Mouse (Mus musculus): ENCODE measurements around the gene Stk33. TPM values are rescaled to one million over a fixed set of nuclear protein-coding genes. Genes with fewer than 3 reads are reported as not detected.
A peak's percentile ranks its signal among the peaks of the same experiment; 100 is the strongest.

Stk33 gene
- polyA plus RNA-seq, 1 experiment from 2014 or later: 0.56 TPM

DNA sequence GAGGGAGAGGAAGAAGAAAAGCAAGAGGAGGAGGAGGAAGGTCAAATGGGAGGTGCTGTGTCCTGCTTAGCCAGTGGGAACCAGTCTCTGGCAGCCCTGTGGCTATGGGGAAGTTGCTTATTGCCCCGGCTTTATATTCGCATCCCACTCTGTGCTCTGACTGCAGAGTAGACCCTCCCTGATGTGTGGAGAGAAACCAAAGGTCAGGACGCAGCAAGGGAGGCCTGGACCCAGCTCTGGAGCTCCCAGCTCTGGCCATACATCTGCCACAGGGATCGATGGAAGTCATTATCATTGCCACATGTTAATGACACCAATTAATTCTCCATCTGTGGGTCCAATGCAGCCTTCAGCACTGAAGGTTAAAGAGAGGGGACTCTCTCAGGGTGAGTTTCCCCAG, 171.5 kb downstream of the Stk33 start:
- Histone ChIP-seq H3K27me3 (ENCODE audit: low read depth, poor library complexity, severe bottlenecking) (peaks cover 9% of the 10 kb centered on the region; the same call in 1 of the 2 replicates), H3K4me1 (peaks cover 17% of the 10 kb centered on the region), H3K27ac (no peak overlapping the region), H3K36me3 (no peaks in the 10 kb centered on the region), H3K4me3 (no peak overlapping the region), H3K9me3 (replicated peaks) (no peaks in the 10 kb centered on the region)
- WGBS: 43% methylated on average over 4 of the region's 4 CpGs
- DNase-seq (ENCODE audit: low spot score): no peak

GRCm38 (mm10) chr7:109266181-109266580, 172.7 kb downstream of the Stk33 start:
- no peak for DNase-seq (ENCODE audit: low spot score)
- 43% methylated on average over 1 of the region's 1 CpGs for WGBS
- Histone ChIP-seq H3K27me3 (ENCODE audit: low read depth, poor library complexity, severe bottlenecking) (peaks cover 9% of the 10 kb centered on the region; the same call in 1 of the 2 replicates), H3K4me1 (peaks cover 17% of the 10 kb centered on the region), H3K36me3 (no peaks in the 10 kb centered on the region), H3K4me3 (no peak overlapping the region), H3K27ac (no peak overlapping the region), H3K9me3 (replicated peaks) (no peaks in the 10 kb centered on the region)

DNA sequence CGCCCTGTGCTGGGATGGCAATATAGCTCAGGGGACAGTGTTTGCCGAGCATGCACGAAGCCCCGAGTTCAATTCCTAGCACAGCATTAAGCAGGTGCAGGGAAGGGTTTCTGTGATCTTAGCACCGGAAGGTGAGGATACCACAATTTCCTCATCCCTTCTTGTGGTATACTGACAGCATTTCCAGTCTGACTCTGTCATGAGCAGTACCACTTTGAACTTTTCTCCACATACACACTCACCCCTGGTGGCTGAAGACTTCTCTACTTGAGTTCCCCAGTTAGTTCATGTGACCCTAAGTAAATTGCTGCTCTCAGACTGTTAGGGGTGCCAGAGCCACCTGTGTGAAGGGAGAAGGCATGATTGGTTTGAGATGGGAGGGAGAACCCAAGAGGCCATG, 173.3 kb downstream of the Stk33 start:
- H3K36me3 ChIP-seq: no peaks in the 10 kb centered on the region
- H3K27me3 ChIP-seq (ENCODE audit: low read depth, poor library complexity, severe bottlenecking): peaks cover 9% of the 10 kb centered on the region; the same call in 1 of the 2 replicates
- peaks cover 17% of the 10 kb centered on the region for H3K4me1 ChIP-seq
- no peak overlapping the region for H3K27ac ChIP-seq
- no peak for DNase-seq (ENCODE audit: low spot score)
- H3K4me3 ChIP-seq: no peak overlapping the region
- WGBS: 93% methylated on average over 5 of the region's 5 CpGs
- no peaks in the 10 kb centered on the region for H3K9me3 ChIP-seq (replicated peaks)

DNA sequence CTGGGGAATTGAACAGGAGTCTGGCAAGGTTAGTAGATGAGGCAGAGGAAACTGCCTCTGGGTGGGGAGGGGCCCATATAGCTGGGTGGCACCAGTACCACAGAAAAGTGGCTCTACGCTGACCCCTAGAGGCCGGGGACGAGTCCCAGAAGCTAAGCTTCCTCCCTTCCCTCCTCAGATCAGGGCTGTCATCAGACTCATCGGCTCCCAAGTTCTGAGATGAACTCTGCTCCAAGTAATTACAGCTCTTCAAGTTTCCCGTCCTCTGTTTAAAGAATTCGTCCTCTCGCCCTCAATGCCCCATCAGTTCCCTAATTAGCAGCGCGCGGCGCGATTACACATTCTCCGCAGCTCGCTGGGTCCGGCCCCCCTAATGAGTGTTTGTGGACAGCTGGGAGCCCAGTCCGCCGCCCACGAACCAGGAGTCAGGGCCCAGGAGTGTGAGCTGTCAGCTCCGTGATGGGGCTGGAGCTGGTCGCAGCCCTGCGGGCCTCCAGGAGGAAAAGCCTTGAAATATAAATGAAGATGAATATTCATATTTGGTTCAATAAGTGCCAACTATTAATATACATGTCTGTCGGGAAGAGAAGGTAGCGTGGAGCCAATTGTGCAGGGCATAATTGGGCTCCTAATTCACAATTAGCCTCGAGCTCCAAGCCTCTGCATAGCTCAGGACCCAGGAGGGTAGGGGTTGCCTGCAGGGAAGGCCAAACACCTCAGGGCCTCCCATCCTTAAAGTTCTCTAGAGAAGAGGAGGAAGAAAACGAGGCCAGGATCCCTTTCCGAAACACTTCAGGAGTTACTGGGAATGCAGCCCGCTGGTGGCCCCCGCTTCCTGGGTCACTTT, 183.2 kb downstream of the Stk33 start:
- 24% methylated on average over 28 of the region's 28 CpGs for WGBS
- H3K4me1 ChIP-seq: peaks cover 18% of the 10 kb centered on the region
- no peaks in the 10 kb centered on the region for H3K36me3 ChIP-seq
- peak overlapping the region; percentile 39 for H3K4me3 ChIP-seq
- H3K27ac ChIP-seq: no peak overlapping the region
- peak; percentile 67 for DNase-seq (ENCODE audit: low spot score)
- H3K9me3 ChIP-seq (replicated peaks): no peaks in the 10 kb centered on the region
- peaks cover 8% of the 10 kb centered on the region; the same call in 1 of the 2 replicates for H3K27me3 ChIP-seq (ENCODE audit: low read depth, poor library complexity, severe bottlenecking)

DNA sequence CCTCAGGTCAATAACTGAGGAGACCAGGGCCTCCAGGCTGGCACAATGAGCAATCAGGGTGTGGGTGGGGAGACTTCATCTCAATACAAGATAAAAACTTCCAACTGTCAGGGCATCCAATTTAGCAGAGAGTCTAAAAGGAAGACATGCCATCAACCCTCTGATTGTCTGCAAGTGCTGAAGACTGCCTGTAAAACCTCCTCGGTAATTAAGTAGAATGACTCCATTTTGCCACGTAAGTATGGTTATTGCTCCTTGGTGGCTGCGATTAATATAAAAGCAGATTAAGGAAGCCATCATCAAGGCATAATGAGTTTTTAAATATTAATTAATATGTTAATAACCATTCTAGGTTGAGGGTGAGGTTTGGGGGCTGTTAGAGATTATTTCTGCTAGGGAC, 187.5 kb downstream of the Stk33 start:
- Histone ChIP-seq H3K36me3 (no peaks in the 10 kb centered on the region), H3K9me3 (replicated peaks) (no peaks in the 10 kb centered on the region), H3K4me3 (no peak overlapping the region), H3K4me1 (peaks cover 20% of the 10 kb centered on the region), H3K27ac (no peak overlapping the region), H3K27me3 (ENCODE audit: low read depth, poor library complexity, severe bottlenecking) (0 out of 2 replicates have a peak, but pooled peaks cover 3% of the 10 kb centered on the region)
- no peak for DNase-seq (ENCODE audit: low spot score)
- 84% methylated on average over 3 of the region's 3 CpGs for WGBS

- H3K4me1 ChIP-seq: peaks cover 16% of the 10 kb centered on the region
- H3K9me3 ChIP-seq (replicated peaks): no peaks in the 10 kb centered on the region
- DNase-seq (ENCODE audit: low spot score): no peak
- no peaks in the 10 kb centered on the region for H3K36me3 ChIP-seq
- H3K4me3 ChIP-seq: no peak overlapping the region
- no peak overlapping the region for H3K27ac ChIP-seq
- WGBS: 96% methylated on average over 10 of the region's 10 CpGs
- peaks cover 16% of the 10 kb centered on the region for H3K27me3 ChIP-seq (ENCODE audit: low read depth, poor library complexity, severe bottlenecking)
Measured at GRCm38 (mm10) chr7:109244776-109245175, 194.1 kb downstream of the Stk33 start.

DNA sequence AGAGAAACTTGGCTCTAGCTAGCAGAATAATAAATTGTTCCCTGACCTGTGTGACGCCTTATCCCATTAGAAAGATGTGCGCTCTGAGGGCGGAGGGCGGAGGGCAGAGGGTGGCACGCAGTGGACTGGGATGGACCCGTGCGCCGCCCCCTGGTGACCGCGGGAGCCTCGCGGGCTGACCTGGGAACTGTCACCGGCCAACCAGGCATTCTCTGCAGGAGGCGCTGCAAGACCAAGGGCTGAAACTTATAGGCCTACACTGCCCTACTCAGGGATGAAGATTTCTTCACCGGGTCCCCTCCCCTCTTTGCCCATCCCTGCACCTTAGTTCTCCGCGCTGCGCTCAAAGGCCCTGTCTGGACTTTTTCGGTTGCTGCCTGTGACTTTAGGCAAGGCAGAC, 197.6 kb downstream of the Stk33 start:
- peaks cover 16% of the 10 kb centered on the region for H3K27me3 ChIP-seq (ENCODE audit: low read depth, poor library complexity, severe bottlenecking)
- no peaks in the 10 kb centered on the region for H3K9me3 ChIP-seq (replicated peaks)
- no peaks in the 10 kb centered on the region for H3K36me3 ChIP-seq
- DNase-seq (ENCODE audit: low spot score): peak; percentile 60
- 0 out of 2 replicates have a peak overlapping the region, but pooled peaks have one; percentile 42 for H3K27ac ChIP-seq
- WGBS: 8% methylated on average over 19 of the region's 19 CpGs
- H3K4me3 ChIP-seq: 0 out of 2 replicates have a peak overlapping the region, but pooled peaks have one; percentile 10
- H3K4me1 ChIP-seq: peaks cover 16% of the 10 kb centered on the region

DNA sequence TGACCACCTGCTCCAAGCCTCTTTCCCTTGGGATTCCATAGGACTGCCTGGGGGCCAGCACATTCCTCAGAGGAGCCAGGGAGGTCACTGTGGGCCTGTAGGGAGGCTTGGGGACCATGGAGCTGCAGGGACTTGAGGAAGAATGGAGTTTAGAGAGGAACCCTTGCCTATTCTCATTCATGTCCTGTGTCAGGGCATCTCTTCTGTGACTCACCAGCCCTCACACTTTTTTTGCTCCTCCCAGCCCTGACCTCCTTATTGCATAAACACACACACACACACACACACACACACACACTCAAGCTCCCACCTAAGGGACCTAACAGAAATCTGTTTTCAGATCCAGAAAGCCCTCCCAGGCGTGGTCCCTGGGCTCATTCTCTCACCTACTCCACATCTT, 199.5 kb downstream of the Stk33 start:
- Histone ChIP-seq H3K36me3 (no peaks in the 10 kb centered on the region), H3K27ac (no peak overlapping the region), H3K27me3 (ENCODE audit: low read depth, poor library complexity, severe bottlenecking) (peaks cover 16% of the 10 kb centered on the region), H3K9me3 (replicated peaks) (no peaks in the 10 kb centered on the region), H3K4me3 (no peak overlapping the region), H3K4me1 (peaks cover 28% of the 10 kb centered on the region)
- 64% methylated on average over 1 of the region's 1 CpGs for WGBS
- DNase-seq (ENCODE audit: low spot score): no peak

- H3K27ac ChIP-seq: no peak overlapping the region
- no peaks in the 10 kb centered on the region for H3K9me3 ChIP-seq (replicated peaks)
- H3K36me3 ChIP-seq: no peaks in the 10 kb centered on the region
- WGBS: 82% methylated on average over 10 of the region's 10 CpGs
- no peak for DNase-seq (ENCODE audit: low spot score)
- peaks cover 16% of the 10 kb centered on the region for H3K27me3 ChIP-seq (ENCODE audit: low read depth, poor library complexity, severe bottlenecking)
- no peak overlapping the region for H3K4me3 ChIP-seq
- H3K4me1 ChIP-seq: peaks cover 28% of the 10 kb centered on the region
Measured at GRCm38 (mm10) chr7:109238724-109239123, 200.2 kb downstream of the Stk33 start.

- Histone ChIP-seq H3K36me3 (no peaks in the 10 kb centered on the region), H3K4me3 (no peak overlapping the region), H3K27me3 (ENCODE audit: low read depth, poor library complexity, severe bottlenecking) (no peaks in the 10 kb centered on the region), H3K27ac (no peak overlapping the region), H3K4me1 (peaks cover 28% of the 10 kb centered on the region), H3K9me3 (replicated peaks) (no peaks in the 10 kb centered on the region)
- WGBS: 35% methylated on average over 2 of the region's 2 CpGs
- DNase-seq (ENCODE audit: low spot score): no peak
Measured at GRCm38 (mm10) chr7:109234882-109235640, 203.8 kb downstream of the Stk33 start.

DNA sequence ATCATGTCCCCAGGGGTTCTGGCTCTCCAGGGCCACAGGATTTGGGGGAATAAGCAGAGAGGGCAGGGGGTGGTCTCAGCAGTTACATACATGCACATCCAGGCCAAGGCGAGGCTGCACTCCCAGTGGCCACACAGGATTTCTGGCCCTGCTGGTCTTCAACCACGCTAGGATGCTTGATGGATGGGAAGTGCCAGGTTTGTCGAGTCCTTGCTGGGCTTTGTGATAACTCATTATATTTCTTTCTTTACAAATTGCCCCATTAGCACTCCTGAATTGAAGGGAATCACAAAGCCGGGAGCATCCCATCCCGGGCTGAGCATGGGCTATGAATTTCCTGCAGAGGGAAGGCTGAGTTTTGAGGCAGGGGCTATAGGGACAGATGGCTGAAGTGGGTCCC, 204.4 kb downstream of the Stk33 start:
- 41% methylated on average over 5 of the region's 5 CpGs for WGBS
- Histone ChIP-seq H3K4me1 (peaks cover 28% of the 10 kb centered on the region), H3K36me3 (no peaks in the 10 kb centered on the region), H3K9me3 (replicated peaks) (no peaks in the 10 kb centered on the region), H3K27me3 (ENCODE audit: low read depth, poor library complexity, severe bottlenecking) (no peaks in the 10 kb centered on the region), H3K4me3 (no peak overlapping the region), H3K27ac (no peak overlapping the region)
- no peak for DNase-seq (ENCODE audit: low spot score)

GRCm38 (mm10) chr7:109231881-109232321, 207.0 kb downstream of the Stk33 start:
- H3K4me1 ChIP-seq: peaks cover 28% of the 10 kb centered on the region
- H3K27me3 ChIP-seq (ENCODE audit: low read depth, poor library complexity, severe bottlenecking): no peaks in the 10 kb centered on the region
- H3K4me3 ChIP-seq: no peak overlapping the region
- H3K9me3 ChIP-seq (replicated peaks): no peaks in the 10 kb centered on the region
- 62% methylated on average over 11 of the region's 11 CpGs for WGBS
- H3K36me3 ChIP-seq: no peaks in the 10 kb centered on the region
- H3K27ac ChIP-seq: no peak overlapping the region
- DNase-seq (ENCODE audit: low spot score): no peak

DNA sequence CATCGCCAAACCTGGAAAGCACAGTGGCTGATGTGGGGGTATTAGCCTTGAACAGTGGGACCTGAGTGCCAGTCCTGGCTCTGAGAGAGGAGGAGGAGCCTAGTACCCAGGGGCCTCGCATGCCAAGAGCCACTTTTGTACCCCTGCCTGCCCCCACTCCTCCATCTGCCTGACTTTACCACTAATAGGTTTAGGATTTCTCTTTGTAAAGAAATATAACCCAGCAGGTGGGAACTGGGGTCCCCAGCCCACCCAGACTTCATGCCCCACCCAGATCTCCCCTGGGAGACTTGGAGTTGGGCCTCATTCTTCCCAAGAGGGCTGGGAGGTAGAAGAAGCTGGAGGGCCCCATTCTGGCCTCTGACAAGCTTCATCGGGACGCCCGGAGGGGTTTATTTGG, 207.6 kb downstream of the Stk33 start:
- Histone ChIP-seq H3K4me1 (peaks cover 28% of the 10 kb centered on the region), H3K27ac (no peak overlapping the region), H3K36me3 (no peaks in the 10 kb centered on the region), H3K4me3 (no peak overlapping the region), H3K9me3 (replicated peaks) (no peaks in the 10 kb centered on the region), H3K27me3 (ENCODE audit: low read depth, poor library complexity, severe bottlenecking) (no peaks in the 10 kb centered on the region)
- 88% methylated on average over 5 of the region's 5 CpGs for WGBS
- no peak for DNase-seq (ENCODE audit: low spot score)

Measured in limb, embryonic 10.5 days (tissue).